22 mouse cellular contexts compared by ENCODE assay signal in the genomic region with DNA sequence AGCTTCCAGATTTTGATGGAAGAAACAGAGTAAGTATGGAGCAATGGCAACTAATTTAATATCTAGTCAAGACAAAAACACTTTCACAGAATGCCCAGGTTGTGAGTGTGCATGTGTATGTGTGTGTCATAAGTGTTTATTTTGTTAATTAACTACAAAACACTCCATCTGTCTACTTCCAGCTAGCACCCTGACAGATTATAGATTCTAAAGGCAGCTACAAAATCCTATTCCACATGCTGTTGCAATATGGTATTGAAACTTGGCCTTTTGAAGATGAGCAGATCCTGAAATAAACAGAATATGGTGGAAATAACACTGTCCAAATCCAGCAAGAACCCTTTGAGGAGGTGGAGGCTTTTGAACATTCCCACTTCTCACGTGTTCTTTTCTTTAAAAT.
DNase-seq lines count a peak whose midpoint lies in the region; ATAC-seq lines count a peak whose summit lies in the region.
"Had no signal": no experiment of that assay in that cellular context is flagged by ENCODE, and none has a peak within 500 bp of the region (broad histone marks: within the 10 kb centered on the region; RNA-seq: fewer than 3 reads in every experiment).

No protein-coding gene starts in this region.

- H3K4me2 ChIP-seq in forebrain, embryonic 13.5 days: no peak overlapping the region
- no peak overlapping the region for H3K4me2 ChIP-seq in forebrain, embryonic 11.5 days (ENCODE audit: low read depth, low read length, severe bottlenecking)
- H3K4me2 ChIP-seq: embryonic facial prominence, embryonic 12.5 days; embryonic facial prominence, embryonic 15.5 days; heart, embryonic 11.5 days; hindbrain, embryonic 12.5 days; hindbrain, embryonic 15.5 days had no signal

- 49% methylated on average over 1 of the region's 1 CpGs for WGBS in forebrain, embryonic 13.5 days
- 58% methylated on average over 1 of the region's 1 CpGs for WGBS in forebrain, embryonic 11.5 days

- DNase-seq in forebrain, embryonic 11.5 days (ENCODE audit: low spot score): no peak
- DNase-seq in layer of hippocampus, adult 11-12 months (ENCODE audit: low spot score): peak; percentile 9
- DNase-seq in layer of hippocampus, postnatal 10 days (ENCODE audit: low spot score in 2 of 2): no peak
- peak; percentile 36 for DNase-seq in layer of hippocampus, adult 9-11 months
- DNase-seq in layer of hippocampus, postnatal 36 days: no peak
- DNase-seq in urinary bladder, postnatal 4 days (ENCODE audit: low spot score in 2 of 2): no peak
- DNase-seq in thymus, postnatal 14 days: no peak
- DNase-seq: adrenal gland, adult 8-10 months; adrenal gland, postnatal 25 days; cerebellum, adult 11 months; cerebellum, adult 2 months; cerebellum, adult 9-11 months; cerebellum, postnatal 25 days; gastrocnemius, postnatal 10 days; heart, adult 11 months had no signal

- H3K27me3 ChIP-seq in forebrain, embryonic 13.5 days: no peaks in the 10 kb centered on the region
- H3K27me3 ChIP-seq in forebrain, embryonic 11.5 days (ENCODE audit: control insufficient read depth, insufficient read depth, low read length): no peaks in the 10 kb centered on the region
- H3K27me3 ChIP-seq: embryonic facial prominence, embryonic 12.5 days; embryonic facial prominence, embryonic 15.5 days; hindbrain, embryonic 12.5 days; hindbrain, embryonic 15.5 days had no signal

- no peaks in the 10 kb centered on the region for H3K9me3 ChIP-seq in forebrain, embryonic 13.5 days (replicated peaks)
- no peaks in the 10 kb centered on the region for H3K9me3 ChIP-seq in forebrain, embryonic 11.5 days (ENCODE audit: control insufficient read depth, low read length)
- H3K9me3 ChIP-seq: embryonic facial prominence, embryonic 12.5 days; embryonic facial prominence, embryonic 15.5 days; hindbrain, embryonic 12.5 days; hindbrain, embryonic 15.5 days had no signal

- H3K9ac ChIP-seq in forebrain, embryonic 13.5 days: no peak overlapping the region
- H3K9ac ChIP-seq in forebrain, embryonic 11.5 days (ENCODE audit: low read length): no peak overlapping the region
- H3K9ac ChIP-seq: embryonic facial prominence, embryonic 12.5 days; embryonic facial prominence, embryonic 15.5 days; hindbrain, embryonic 12.5 days; hindbrain, embryonic 15.5 days had no signal

- H3K36me3 ChIP-seq in forebrain, embryonic 13.5 days (ENCODE audit: poor library complexity, severe bottlenecking): no peaks in the 10 kb centered on the region
- no peaks in the 10 kb centered on the region for H3K36me3 ChIP-seq in forebrain, embryonic 11.5 days (ENCODE audit: control insufficient read depth, insufficient read depth, low read length)
- H3K36me3 ChIP-seq: embryonic facial prominence, embryonic 12.5 days; embryonic facial prominence, embryonic 15.5 days; hindbrain, embryonic 12.5 days; hindbrain, embryonic 15.5 days had no signal

- H3K27ac ChIP-seq in forebrain, embryonic 13.5 days: no peak overlapping the region
- H3K27ac ChIP-seq in forebrain, embryonic 11.5 days (ENCODE audit: low read depth, low read length): no peak overlapping the region
- H3K27ac ChIP-seq: embryonic facial prominence, embryonic 12.5 days; embryonic facial prominence, embryonic 15.5 days; hindbrain, embryonic 12.5 days; hindbrain, embryonic 15.5 days had no signal

- no peak overlapping the region for H3K4me3 ChIP-seq in forebrain, embryonic 13.5 days
- H3K4me3 ChIP-seq in forebrain, embryonic 11.5 days (ENCODE audit: low read depth, low read length): no peak overlapping the region
- H3K4me3 ChIP-seq: embryonic facial prominence, embryonic 12.5 days; embryonic facial prominence, embryonic 15.5 days; hindbrain, embryonic 12.5 days; hindbrain, embryonic 15.5 days had no signal

- peaks cover 4% of the 10 kb centered on the region; the same call in 1 of the 2 replicates for H3K4me1 ChIP-seq in forebrain, embryonic 13.5 days
- H3K4me1 ChIP-seq in forebrain, embryonic 11.5 days (replicated peaks; ENCODE audit: control insufficient read depth, insufficient read depth, low read length): no peaks in the 10 kb centered on the region
- H3K4me1 ChIP-seq: embryonic facial prominence, embryonic 12.5 days; embryonic facial prominence, embryonic 15.5 days; hindbrain, embryonic 12.5 days; hindbrain, embryonic 15.5 days had no signal

- ATAC-seq in forebrain, embryonic 13.5 days: peak; percentile 14; the same call in 1 of the 2 replicates
- ATAC-seq in forebrain, embryonic 11.5 days (replicated peaks; ENCODE audit: low FRiP score): no peak
- ATAC-seq: activated CD4-positive, CD25-positive, alpha-beta regulatory T cell, adult 4 months had no signal

Comparison
In these comparisons a context has a peak if more than half of its experiments do, and no peak if none do; other contexts are left out.
1. DNase-seq: peak in layer of hippocampus, adult 11-12 months (single experiment) and layer of hippocampus, adult 9-11 months (single experiment); none in forebrain, embryonic 11.5 days (single experiment), layer of hippocampus, postnatal 10 days (0 of 2), layer of hippocampus, postnatal 36 days (0 of 2), urinary bladder, postnatal 4 days (0 of 2) and thymus, postnatal 14 days (single experiment).